Mouse (Mus musculus) ES-E14 (cell line): ENCODE data around the gene Srcap. TPM values are rescaled to one million over a fixed set of nuclear protein-coding genes. Genes with fewer than 3 reads are reported as not detected.

Source experiments
- DNase-seq: peaks from one replicate; pipeline ENCODE4 v3.0.0-alpha.2; 2013; ENCODE audit warnings: low read depth, low spot score
- H3K27ac ChIP-seq: 2 replicates; pipeline ENCODE4 v1.5.1; 2012; ENCODE audit warnings: low read depth, mild to moderate bottlenecking, low read length, moderate library complexity, mixed read lengths; ENCODE audit not compliant: poor library complexity, insufficient read depth, severe bottlenecking
- H3K36me3 ChIP-seq: 2 replicates; pipeline ENCODE4 v1.6.1; 2012; ENCODE audit warnings: mild to moderate bottlenecking, low read length, moderate library complexity, mixed read lengths; ENCODE audit not compliant: control insufficient read depth, poor library complexity, insufficient read depth, severe bottlenecking
- H3K4me1 ChIP-seq, 2 experiments: fragments of 150-350 bp in 1 of 2; sonication (generic) in 1 of 2; 2 replicates each; pipeline ENCODE4 v1.6.1; 2012; ENCODE audit warnings: low read length in 2 of 2, mild to moderate bottlenecking in 1 of 2, mixed read lengths in 1 of 2; ENCODE audit not compliant: control insufficient read depth in 2 of 2, insufficient read depth in 2 of 2, poor library complexity in 1 of 2
- H3K4me3 ChIP-seq, 2 experiments: fragments of 150-350 bp in 1 of 2; sonication (generic) in 1 of 2; 2 replicates each; pipeline ENCODE4 v1.5.1; 2012; ENCODE audit warnings: low read length in 2 of 2, low read depth in 1 of 2, mild to moderate bottlenecking in 1 of 2, mixed read lengths in 1 of 2; ENCODE audit not compliant: insufficient read depth in 1 of 2, poor library complexity in 1 of 2, severe bottlenecking in 1 of 2
- H3K9ac ChIP-seq: 2 replicates; pipeline ENCODE4 v1.6.1; 2012; ENCODE audit warnings: low read depth, mild to moderate bottlenecking, low read length, mixed read lengths; ENCODE audit not compliant: poor library complexity, insufficient read depth, severe bottlenecking
- H3K9me3 ChIP-seq: fragments of 150-350 bp; sonication (generic); 2 replicates; pipeline ENCODE4 v1.6.1; 2012; ENCODE audit warnings: low read depth, mild to moderate bottlenecking, low read length; ENCODE audit not compliant: control insufficient read depth, insufficient read depth
- CHD2 ChIP-seq: IDR thresholded peaks from 2 replicates; pipeline ENCODE4 v1.6.1; 2014; ENCODE audit warnings: mild to moderate bottlenecking, low read depth, low read length, inconsistent platforms
- HCFC1 ChIP-seq: IDR thresholded peaks from 2 replicates; pipeline ENCODE4 v1.6.1; 2012; ENCODE audit warnings: low read length, inconsistent platforms, borderline replicate concordance; ENCODE audit not compliant: insufficient read depth
- MAFK ChIP-seq: IDR thresholded peaks from 2 replicates; pipeline ENCODE4 v1.6.1; 2014; ENCODE audit warnings: mild to moderate bottlenecking, low read depth, low read length, inconsistent platforms; ENCODE audit not compliant: insufficient read depth
- ZC3H11A ChIP-seq: IDR thresholded peaks from 2 replicates; pipeline ENCODE4 v1.6.1; 2012; ENCODE audit warnings: low read depth, mild to moderate bottlenecking, inconsistent platforms, low read length, borderline replicate concordance
- ZNF384 ChIP-seq: IDR thresholded peaks from 2 replicates; pipeline ENCODE4 v1.6.1; 2012; ENCODE audit warnings: low read depth, low read length, inconsistent platforms
- in situ Hi-C, 2 experiments: fragments of 600-800 bp; cut with MboI; formaldehyde crosslinking; loops; one replicate each; pipeline ENCODE4 v1.15.1; 2025; ENCODE audit warnings: low sequenced_read_pairs in 2 of 2, inconsistent platforms in 1 of 2; ENCODE audit not compliant: unreplicated experiment in 2 of 2
- total RNA-seq: library from RNA; depleted of rRNA; stranded (reverse); fragments of 300-350 nt; gene quantifications from 2 replicates; pipeline ENCODE4 v1.2.3, GENCODE M21; 2012

Srcap gene
- total RNA-seq, 1 experiment: 50.7 TPM

GRCm38 (mm10) chr7:127519284-127519683 is 7.5 kb downstream of the Srcap start, which contains the start of gene Gm42715:
Gm42715 (plus strand) TSS chr7:127519584.
- in situ Hi-C loops: no loop called here
- no peaks in the 10 kb centered on the region for H3K9me3 ChIP-seq
- peaks cover 36% of the 10 kb centered on the region for H3K36me3 ChIP-seq
- peaks cover 0 to 3% of the 10 kb centered on the region in 2 experiments; a peak in 3 of 4 replicates for H3K4me1 ChIP-seq
- no peak within 1 kb of the TSS for H3K9ac ChIP-seq
- no peak within 1 kb of the TSS for H3K27ac ChIP-seq
- DNase-seq: no peak
- TF ChIP-seq HCFC1: no peak
- TF ChIP-seq ZNF384: no peak
- no peak for TF ChIP-seq MAFK
- TF ChIP-seq ZC3H11A: no peak
- no peak for TF ChIP-seq CHD2
- no peak within 1 kb of the TSS for H3K4me3 ChIP-seq

- TF ChIP-seq HCFC1: no peak
- no peak for TF ChIP-seq ZC3H11A
- TF ChIP-seq CHD2: no peak
- TF ChIP-seq MAFK: no peak
- TF ChIP-seq ZNF384: no peak
- H3K9ac ChIP-seq: no peak overlapping the region
- no peak for DNase-seq
- no peaks in the 10 kb centered on the region for H3K4me1 ChIP-seq
- no peaks in the 10 kb centered on the region for H3K9me3 ChIP-seq
- no peak overlapping the region for H3K4me3 ChIP-seq
- H3K27ac ChIP-seq: no peak overlapping the region
- H3K36me3 ChIP-seq: peaks cover 49% of the 10 kb centered on the region
- in situ Hi-C loops: no loop called here
Observed at GRCm38 (mm10) chr7:127541671-127542070, 29.9 kb downstream of the Srcap start.

- H3K4me3 ChIP-seq: no peak overlapping the region
- no peak overlapping the region for H3K27ac ChIP-seq
- peaks cover 25% of the 10 kb centered on the region for H3K36me3 ChIP-seq
- no peaks in the 10 kb centered on the region for H3K9me3 ChIP-seq
- no peaks in the 10 kb centered on the region for H3K4me1 ChIP-seq
- DNase-seq: no peak
- H3K9ac ChIP-seq: no peak overlapping the region
- in situ Hi-C loops: no loop called here
- no peak for TF ChIP-seq ZNF384
- TF ChIP-seq ZC3H11A: no peak
- no peak for TF ChIP-seq HCFC1
- TF ChIP-seq CHD2: no peak
- no peak for TF ChIP-seq MAFK
Observed at GRCm38 (mm10) chr7:127549116-127549835, 37.5 kb downstream of the Srcap start.

GRCm38 (mm10) chr7:127551558-127551957 is 39.8 kb downstream of the Srcap start:
- no peaks in the 10 kb centered on the region for H3K9me3 ChIP-seq
- H3K9ac ChIP-seq: no peak overlapping the region
- in situ Hi-C loops: no loop called here
- peaks cover 25% of the 10 kb centered on the region for H3K36me3 ChIP-seq
- no peak overlapping the region for H3K27ac ChIP-seq
- TF ChIP-seq MAFK (no peak), CHD2 (no peak), ZC3H11A (no peak), ZNF384 (no peak), HCFC1 (no peak)
- no peak overlapping the region for H3K4me3 ChIP-seq
- H3K4me1 ChIP-seq: no peaks in the 10 kb centered on the region
- DNase-seq: no peak
